ENCODE assay signal across 8 mouse cellular contexts in genomic region chr16:93717299-93717703, GRCm38 (mm10). TPM values are rescaled to one million over a fixed set of nuclear protein-coding genes. Genes with fewer than 3 reads are reported as not detected.
A peak's percentile ranks its signal among the peaks of the same experiment; 100 is the strongest.
DNase-seq lines count a peak whose midpoint lies in the region; ATAC-seq and TF ChIP-seq lines count a peak whose summit lies in the region.

No protein-coding gene starts in this region.

- peak; percentile 74 for DNase-seq in adrenal gland, postnatal 25 days
- DNase-seq in left cerebral cortex, adult 2 months (ENCODE audit: extremely low spot score in 1 of 2, low spot score in 2 of 2), result peak; percentile 57 to 62
- DNase-seq in midbrain, embryonic 10.5 days (ENCODE audit: low spot score), result peak; percentile 54
- DNase-seq in spleen, postnatal 10 days (ENCODE audit: low spot score in 2 of 2), result peak; percentile 56 to 85
- DNase-seq in kidney, adult 2 months, result no peak

- ATAC-seq in erythroblast, adult 5-6 weeks (replicated peaks; ENCODE audit: low FRiP score, poor library complexity, severe bottlenecking), result peak; percentile 85
- peak; percentile 78 for ATAC-seq in heart, embryonic 12.5 days (ENCODE audit: insufficient number of reproducible peaks, low FRiP score)

- no peak overlapping the region for H3K4me2 ChIP-seq in heart, embryonic 12.5 days

- H3K4me3 ChIP-seq in E14TG2a.4 (replicated peaks; ENCODE audit: low read length), result peak overlapping the region; percentile 20
- no peak overlapping the region for H3K4me3 ChIP-seq in heart, embryonic 12.5 days
- no peak overlapping the region for H3K4me3 ChIP-seq in left cerebral cortex, adult 2 months
- H3K4me3 ChIP-seq in midbrain, embryonic 10.5 days, result no peak overlapping the region
- no peak overlapping the region for H3K4me3 ChIP-seq in kidney, adult 2 months (ENCODE audit: insufficient read depth, low read depth, low read length)

- TF ChIP-seq CTCF in E14TG2a.4 (conservative IDR thresholded peaks at IDR 0.05; ENCODE audit: low read length), result no peak
- TF ChIP-seq CTCF in left cerebral cortex, adult 2 months (IDR thresholded peaks at IDR 0.05), result no peak
- TF ChIP-seq CTCF in kidney, adult 2 months (conservative IDR thresholded peaks at IDR 0.05; ENCODE audit: insufficient read depth, insufficient read length, low read depth, low read length), result no peak

- H3K36me3 ChIP-seq in E14TG2a.4 (ENCODE audit: insufficient read depth, low read length), result peaks cover 17% of the 10 kb centered on the region
- H3K36me3 ChIP-seq in heart, embryonic 12.5 days, result no peaks in the 10 kb centered on the region
- H3K36me3 ChIP-seq in midbrain, embryonic 10.5 days, result no peaks in the 10 kb centered on the region
- no peaks in the 10 kb centered on the region for H3K36me3 ChIP-seq in kidney, adult 2 months (ENCODE audit: control insufficient read depth, insufficient read depth, low read length)

- intact Hi-C loops in left cerebral cortex, adult 2 months (cut with DNase I), result no loop called here

- peak overlapping the region; percentile 51 for H3K27ac ChIP-seq in heart, embryonic 12.5 days (ENCODE audit: poor library complexity, severe bottlenecking)
- no peak overlapping the region for H3K27ac ChIP-seq in left cerebral cortex, adult 2 months
- H3K27ac ChIP-seq in midbrain, embryonic 10.5 days (replicated peaks), result peak overlapping the region; percentile 46
- no peak overlapping the region for H3K27ac ChIP-seq in kidney, adult 2 months (ENCODE audit: insufficient read depth, low read depth, low read length)

- TF ChIP-seq POLR2A in kidney, adult 2 months (IDR thresholded peaks at IDR 0.05; ENCODE audit: low read depth, low read length), result no peak

- H3K27me3 ChIP-seq in E14TG2a.4 (ENCODE audit: insufficient read depth, low read length), result peaks cover 9% of the 10 kb centered on the region
- peaks cover 6% of the 10 kb centered on the region for H3K27me3 ChIP-seq in heart, embryonic 12.5 days (replicated peaks)
- H3K27me3 ChIP-seq in midbrain, embryonic 10.5 days (ENCODE audit: low read depth, poor library complexity, severe bottlenecking), result peaks cover 24% of the 10 kb centered on the region
- no peaks in the 10 kb centered on the region for H3K27me3 ChIP-seq in kidney, adult 2 months (replicated peaks; ENCODE audit: control insufficient read depth, insufficient read depth, low read length)

- peaks cover 63% of the 10 kb centered on the region for H3K4me1 ChIP-seq in E14TG2a.4 (replicated peaks; ENCODE audit: low read depth, low read length)
- peaks cover 12% of the 10 kb centered on the region for H3K4me1 ChIP-seq in heart, embryonic 12.5 days (replicated peaks)
- peaks cover 31% of the 10 kb centered on the region for H3K4me1 ChIP-seq in midbrain, embryonic 10.5 days
- H3K4me1 ChIP-seq in kidney, adult 2 months (ENCODE audit: control insufficient read depth, insufficient read depth, low read length), result no peaks in the 10 kb centered on the region; the same call in 1 of the 2 replicates

- H3K9me3 ChIP-seq in E14TG2a.4 (ENCODE audit: low read length), result no peaks in the 10 kb centered on the region
- 0 out of 2 replicates have a peak, but pooled peaks cover 3% of the 10 kb centered on the region for H3K9me3 ChIP-seq in heart, embryonic 12.5 days (replicated peaks)
- H3K9me3 ChIP-seq in midbrain, embryonic 10.5 days (replicated peaks), result no peaks in the 10 kb centered on the region

- no peak overlapping the region for H3K9ac ChIP-seq in heart, embryonic 12.5 days

- WGBS in heart, embryonic 12.5 days, result 15% methylated on average over 5 of the region's 5 CpGs
- WGBS in midbrain, embryonic 10.5 days, result 22% methylated on average over 5 of the region's 5 CpGs
- 69% methylated on average over 5 of the region's 5 CpGs for WGBS in kidney, adult 2 months

RNA-seq across cellular contexts. Expression of gene Dop1b, which starts 5.6 kb away (rescaled TPM):
- total RNA-seq in adrenal gland, postnatal 25 days (2021), result 19.9 and 21.3 TPM in 2 replicates
- 78.4 and 136 TPM in 2 replicates for total RNA-seq in erythroblast, adult 5-6 weeks (2015; ENCODE audit: low replicate concordance)
- 84.1 and 125 TPM in 2 replicates for total RNA-seq in erythroblast, adult 5-6 weeks (2017; ENCODE audit: low replicate concordance)
- polyA plus RNA-seq in heart, embryonic 12.5 days (2016; fragmentation: Nextera tagmentation; extraction: Ambion mirVana), result 6.9 and 9.2 TPM in 2 replicates
- 100 to 1,000 TPM in 1 of 2 experiments, 10 to 100 TPM in 1; 98.5 to 117 TPM for total RNA-seq in left cerebral cortex, adult 2 months (2021)
- 8.9 and 12.9 TPM in 2 replicates for polyA plus RNA-seq in midbrain, embryonic 10.5 days (2016; fragmentation: Nextera tagmentation; extraction: Ambion mirVana)
- polyA plus RNA-seq in kidney, adult 2 months (2012; rRNA removed), result 23.8 and 28.2 TPM in 2 replicates

RNA-seq across cellular contexts. Expression of gene Cbr3, which starts 34.3 kb away (rescaled TPM):
- total RNA-seq in adrenal gland, postnatal 25 days (2021), result 6.2 and 7.4 TPM in 2 replicates
- not detected in 2 replicates for total RNA-seq in erythroblast, adult 5-6 weeks (2015; ENCODE audit: low replicate concordance)
- total RNA-seq in erythroblast, adult 5-6 weeks (2017; ENCODE audit: low replicate concordance), result not detected in 2 replicates
- polyA plus RNA-seq in heart, embryonic 12.5 days (2016; fragmentation: Nextera tagmentation; extraction: Ambion mirVana), result 0.69 TPM in 1 of 2 replicates, not detected in the other
- 10 to 100 TPM; 16.1 to 16.9 TPM for total RNA-seq in left cerebral cortex, adult 2 months (2021)
- 1.8 and 1.9 TPM in 2 replicates for polyA plus RNA-seq in midbrain, embryonic 10.5 days (2016; fragmentation: Nextera tagmentation; extraction: Ambion mirVana)
- polyA plus RNA-seq in kidney, adult 2 months (2012; rRNA removed), result 4.9 and 5.0 TPM in 2 replicates

Comparison
In these comparisons a context has a peak if more than half of its experiments do, and no peak if none do; other contexts are left out.
1. H3K27ac ChIP-seq: peak in heart, embryonic 12.5 days (single experiment) and midbrain, embryonic 10.5 days (single experiment); none in left cerebral cortex, adult 2 months (single experiment) and kidney, adult 2 months (single experiment).